Mouse (Mus musculus) T-helper 2 cell (primary cell): Measurements from ENCODE around the gene Mrpl40.

Experiments
- in situ Hi-C: fragments of 300-600 bp; cut with MboI, MseI; formaldehyde crosslinking; loops from one replicate; pipeline ENCODE4 v1.15.1; 2025; ENCODE audit warnings: high pct_unique_total_duplicates

Mrpl40 gene

DNA sequence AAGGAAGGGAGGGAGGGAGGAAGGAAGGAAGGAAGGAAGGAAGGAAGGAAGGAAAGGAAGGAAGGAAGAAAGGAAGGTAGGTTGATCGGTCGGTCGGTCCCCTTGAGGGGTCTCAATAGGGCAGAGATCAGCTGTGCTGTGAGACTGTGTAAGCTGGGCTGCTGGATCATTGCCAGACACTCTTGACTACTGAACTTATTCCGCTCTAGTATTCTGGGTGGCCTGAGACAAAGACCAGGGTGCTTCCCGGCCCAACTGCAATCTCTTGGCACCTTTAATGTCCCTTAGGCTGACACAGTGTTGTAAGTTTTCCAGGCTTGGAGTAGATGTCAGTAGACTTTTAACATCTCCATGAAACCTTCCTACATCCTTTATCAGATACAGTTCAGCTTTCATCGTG is 47.6 kb downstream of the Mrpl40 start:
- in situ Hi-C loops: no loop called here

DNA sequence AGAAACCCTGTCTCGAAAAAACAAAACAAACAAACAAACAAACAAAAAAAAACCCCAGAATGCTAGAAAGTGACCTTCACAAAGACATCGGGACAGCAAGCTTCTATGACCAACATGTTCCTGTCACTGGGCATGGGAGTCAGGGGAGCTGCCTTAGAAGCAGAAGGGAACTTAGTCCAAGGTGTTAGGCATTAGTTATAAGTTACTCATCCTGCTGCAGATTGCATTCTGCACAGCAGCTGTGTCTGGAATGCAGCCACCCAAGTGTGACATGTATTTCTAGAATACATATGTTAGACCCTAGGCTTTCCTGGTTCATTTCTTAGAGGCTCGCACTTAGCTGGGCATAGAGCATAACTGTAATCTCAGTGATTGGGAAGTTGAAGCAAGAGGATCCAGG is 48.0 kb downstream of the Mrpl40 start:
- in situ Hi-C loops: no loop called here

DNA sequence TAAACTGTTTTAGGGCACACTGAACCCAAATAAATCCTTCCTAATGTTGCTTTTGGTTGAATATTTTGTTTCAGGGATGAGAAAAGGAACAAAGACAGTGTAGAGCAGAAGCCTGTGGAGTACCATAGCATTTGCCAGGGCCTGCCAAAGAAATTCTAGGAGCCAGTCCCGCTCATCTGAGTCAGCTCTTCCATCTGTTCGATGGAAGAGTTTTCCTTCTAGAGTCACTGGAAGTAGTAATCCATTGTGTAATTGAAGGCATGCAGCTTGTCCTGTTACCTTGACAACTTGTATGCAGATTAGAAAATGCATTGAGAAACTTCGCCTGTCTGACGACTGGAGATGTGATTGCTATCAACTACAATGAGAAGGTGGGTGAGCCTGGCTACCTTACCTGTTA is 53.7 kb downstream of the Mrpl40 start:
- in situ Hi-C loops: loop anchor here (25.0 kb wide), 1 partner anchor 561 kb away; the partner anchor contains the start of gene Gm49776

DNA sequence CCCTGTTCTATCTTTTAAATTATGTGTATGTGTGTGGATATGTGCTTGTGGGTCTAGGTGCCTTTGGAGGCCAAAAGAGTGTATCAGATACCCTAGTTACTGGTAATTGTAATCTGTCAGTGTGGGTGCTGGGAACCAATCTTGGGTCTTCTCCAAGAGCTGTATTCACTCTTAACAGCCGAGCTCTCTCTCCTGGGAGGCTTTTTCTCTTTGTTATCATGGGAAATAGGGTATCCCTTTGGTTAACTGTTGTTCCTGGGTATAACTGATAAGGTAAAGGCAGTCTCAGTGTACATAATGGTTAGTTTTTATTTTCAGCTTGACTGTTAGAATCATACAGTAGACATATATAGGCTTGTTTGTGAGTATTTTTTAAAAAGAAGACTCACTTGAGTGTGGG is 54.3 kb downstream of the Mrpl40 start:
- in situ Hi-C loops: loop anchor here (25.0 kb wide), 1 partner anchor 560 kb away; the partner anchor contains the start of gene Gm49776
